Mouse (Mus musculus): Measurements from ENCODE around the gene Chmp6. TPM values are rescaled to one million over a fixed set of nuclear protein-coding genes. Genes with fewer than 3 reads are reported as not detected.

Chmp6 gene
- total and polyA plus RNA-seq, 3 experiments: 58.3 to 76.7 TPM; not detected in 1

- H3K27me3 ChIP-seq (ENCODE audit: control insufficient read depth in 1 of 2, insufficient read depth in 2 of 2, low read length in 2 of 2): no peaks in the 10 kb centered on the region
- no peaks in the 10 kb centered on the region for H3K9me3 ChIP-seq (replicated peaks; ENCODE audit: insufficient read depth, low read length)
- H3K4me3 ChIP-seq (ENCODE audit: control insufficient read depth in 1 of 2, insufficient read depth in 1 of 2, low read depth in 2 of 2, low read length in 2 of 2): no peak overlapping the region
- no peak overlapping the region for H3K27ac ChIP-seq (ENCODE audit: control insufficient read depth, low read depth, low read length)
- H3K4me1 ChIP-seq (ENCODE audit: control insufficient read depth in 1 of 2, insufficient read depth in 2 of 2, low read length in 2 of 2): peaks cover 6 to 18% of the 10 kb centered on the region in 2 experiments; a peak in 3 of 4 replicates
- H3K9ac ChIP-seq (ENCODE audit: control insufficient read depth, low read depth, low read length, poor library complexity, severe bottlenecking): no peak overlapping the region
- H3K36me3 ChIP-seq (ENCODE audit: control insufficient read depth in 1 of 2, insufficient read depth in 2 of 2, low read length in 2 of 2): peaks cover 0 to 15% of the 10 kb centered on the region in 2 experiments; a peak in 2 of 4 replicates
- TF ChIP-seq UBTF (IDR thresholded peaks at IDR 0.05; ENCODE audit: borderline replicate concordance, insufficient read depth, low read depth, low read length): no peak
- no peak for TF ChIP-seq NELFE (IDR thresholded peaks at IDR 0.05; ENCODE audit: low read depth, low read length)
- no peak for TF ChIP-seq ETS1 (IDR thresholded peaks at IDR 0.05; ENCODE audit: low read depth, low read length)
- TF ChIP-seq ZKSCAN1 (IDR thresholded peaks at IDR 0.05; ENCODE audit: low read depth, low read length): no peak
- TF ChIP-seq ZNF384 (IDR thresholded peaks at IDR 0.05; ENCODE audit: low read depth, low read length): no peak
- TF ChIP-seq E2F4 (IDR thresholded peaks at IDR 0.05; ENCODE audit: borderline replicate concordance, low read depth, low read length): no peak
- no peak for TF ChIP-seq MEF2A (IDR thresholded peaks at IDR 0.05; ENCODE audit: extremely low read depth, insufficient replicate concordance, low read depth, low read length, poor library complexity, severe bottlenecking)
- no peak for TF ChIP-seq EP300 (IDR thresholded peaks at IDR 0.05; ENCODE audit: low read depth in 1 of 2, low read length in 2 of 2)
- TF ChIP-seq BHLHE40 (IDR thresholded peaks at IDR 0.05; ENCODE audit: borderline replicate concordance, low read depth, low read length): no peak
- no peak for TF ChIP-seq TBP (IDR thresholded peaks at IDR 0.05; ENCODE audit: low read depth, low read length)
- no peak for TF ChIP-seq SMC3 (IDR thresholded peaks at IDR 0.05; ENCODE audit: low read depth, low read length)
- TF ChIP-seq MYB (IDR thresholded peaks at IDR 0.05; ENCODE audit: low read depth, low read length): no peak
- peaks cover 10% of the 10 kb centered on the region for H3K79me2 ChIP-seq (ENCODE audit: control insufficient read depth, insufficient read depth, low read length, poor library complexity)
- no peak for DNase-seq (ENCODE audit: low read depth, low spot score)
Measured at GRCm38 (mm10) chr11:119939711-119940106, 26.5 kb downstream of the Chmp6 start.

- H3K9me3 ChIP-seq (replicated peaks; ENCODE audit: insufficient read depth, low read length): no peaks in the 10 kb centered on the region
- no peaks in the 10 kb centered on the region for H3K27me3 ChIP-seq (ENCODE audit: control insufficient read depth in 1 of 2, insufficient read depth in 2 of 2, low read length in 2 of 2)
- TF ChIP-seq ZC3H11A (IDR thresholded peaks at IDR 0.05; ENCODE audit: low read depth, low read length): no peak
Measured at GRCm38 (mm10) chr11:119940142-119940541, 26.9 kb downstream of the Chmp6 start.

GRCm38 (mm10) chr11:119941794-119942193, 28.6 kb downstream of the Chmp6 start:
- H3K9me3 ChIP-seq (replicated peaks; ENCODE audit: insufficient read depth, low read length): no peaks in the 10 kb centered on the region
- H3K36me3 ChIP-seq (ENCODE audit: control insufficient read depth in 1 of 2, insufficient read depth in 2 of 2, low read length in 2 of 2): peaks cover 0 to 15% of the 10 kb centered on the region in 2 experiments; a peak in 2 of 4 replicates
- peak; percentile 43 for DNase-seq (ENCODE audit: low read depth, low spot score)
- peak overlapping the region; percentile 78 for H3K9ac ChIP-seq (ENCODE audit: control insufficient read depth, low read depth, low read length, poor library complexity, severe bottlenecking)
- H3K27me3 ChIP-seq (ENCODE audit: control insufficient read depth in 1 of 2, insufficient read depth in 2 of 2, low read length in 2 of 2): no peaks in the 10 kb centered on the region
- H3K27ac ChIP-seq (ENCODE audit: control insufficient read depth, low read depth, low read length): no peak overlapping the region
- H3K79me2 ChIP-seq (ENCODE audit: control insufficient read depth, insufficient read depth, low read length, poor library complexity): peaks cover 21% of the 10 kb centered on the region
- peaks cover 6 to 23% of the 10 kb centered on the region in 2 experiments; a peak in 3 of 4 replicates for H3K4me1 ChIP-seq (ENCODE audit: control insufficient read depth in 1 of 2, insufficient read depth in 2 of 2, low read length in 2 of 2)
- H3K4me3 ChIP-seq (ENCODE audit: control insufficient read depth in 1 of 2, insufficient read depth in 1 of 2, low read depth in 2 of 2, low read length in 2 of 2): peak overlapping the region; percentile 78 to 80
- TF ChIP-seq RAD21 (IDR thresholded peaks at IDR 0.05; ENCODE audit: low read depth, low read length) (no peak), ELF1 (IDR thresholded peaks at IDR 0.05; ENCODE audit: low read depth, low read length) (no peak), ZC3H11A (IDR thresholded peaks at IDR 0.05; ENCODE audit: low read depth, low read length) (no peak), CTCF (IDR thresholded peaks at IDR 0.05 in 2 of 3, conservative IDR thresholded peaks at IDR 0.05 in 1 of 3; ENCODE audit: control insufficient read depth in 1 of 3, insufficient read depth in 1 of 3, low read depth in 2 of 3, low read length in 3 of 3, poor library complexity in 1 of 3, severe bottlenecking in 1 of 3) (no peak), POLR2AphosphoS2 (IDR thresholded peaks at IDR 0.05; ENCODE audit: low read length) (no peak), UBTF (IDR thresholded peaks at IDR 0.05; ENCODE audit: borderline replicate concordance, insufficient read depth, low read depth, low read length) (no peak), TAL1 (IDR thresholded peaks at IDR 0.05; ENCODE audit: low read length) (no peak), SIN3A (IDR thresholded peaks at IDR 0.05; ENCODE audit: low read length) (no peak), NRF1 (IDR thresholded peaks at IDR 0.05; ENCODE audit: insufficient read depth, low read depth, low read length, poor library complexity, severe bottlenecking) (no peak), CHD2 (IDR thresholded peaks at IDR 0.05; ENCODE audit: low read length) (no peak), ZMIZ1 (IDR thresholded peaks at IDR 0.05; ENCODE audit: low read depth, low read length) (no peak), USF2 (IDR thresholded peaks at IDR 0.05; ENCODE audit: borderline replicate concordance in 1 of 2, insufficient read depth in 1 of 2, low read depth in 1 of 2, low read length in 2 of 2) (no peak), MYB (IDR thresholded peaks at IDR 0.05; ENCODE audit: low read depth, low read length) (no peak), RCOR1 (IDR thresholded peaks at IDR 0.05; ENCODE audit: low read depth, low read length) (no peak), MEF2A (IDR thresholded peaks at IDR 0.05; ENCODE audit: extremely low read depth, insufficient replicate concordance, low read depth, low read length, poor library complexity, severe bottlenecking) (no peak), GATA1 (IDR thresholded peaks at IDR 0.05; ENCODE audit: low read depth, low read length) (no peak)

More at GRCm38 (mm10) chr11:119940142-119940541, 26.9 kb downstream of the Chmp6 start:
- Histone ChIP-seq H3K27ac (ENCODE audit: control insufficient read depth, low read depth, low read length) (no peak overlapping the region), H3K4me1 (ENCODE audit: control insufficient read depth in 1 of 2, insufficient read depth in 2 of 2, low read length in 2 of 2) (peaks cover 6 to 23% of the 10 kb centered on the region in 2 experiments; a peak in 3 of 4 replicates), H3K9ac (ENCODE audit: control insufficient read depth, low read depth, low read length, poor library complexity, severe bottlenecking) (no peak overlapping the region), H3K36me3 (ENCODE audit: control insufficient read depth in 1 of 2, insufficient read depth in 2 of 2, low read length in 2 of 2) (peaks cover 0 to 15% of the 10 kb centered on the region in 2 experiments; a peak in 2 of 4 replicates), H3K4me3 (ENCODE audit: control insufficient read depth in 1 of 2, insufficient read depth in 1 of 2, low read depth in 2 of 2, low read length in 2 of 2) (no peak overlapping the region), H3K79me2 (ENCODE audit: control insufficient read depth, insufficient read depth, low read length, poor library complexity) (peaks cover 11% of the 10 kb centered on the region)
- no peak for DNase-seq (ENCODE audit: low read depth, low spot score)
